Mouse (Mus musculus) bone marrow, adult 2 months (tissue): ENCODE data around the gene Plppr5.

Experiments used
- CTCF ChIP-seq: fragments of 200-500 bp; IDR thresholded peaks from 2 replicates; pipeline ENCODE4 v1.5.1; 2011; ENCODE audit warnings: low read length, control low read depth; ENCODE audit not compliant: control insufficient read depth, insufficient read depth
- POLR2A ChIP-seq: fragments of 200-500 bp; IDR thresholded peaks from 2 replicates; pipeline ENCODE4 v1.6.1; 2011; ENCODE audit warnings: low read depth, mild to moderate bottlenecking, control low read depth, low read length, borderline replicate concordance; ENCODE audit not compliant: control insufficient read depth

- TF ChIP-seq POLR2A: no peak
- no peak for TF ChIP-seq CTCF
These were observed 112.0 kb downstream of the Plppr5 start for GRCm38 (mm10) chr3:117686648-117687047.
